Mouse (Mus musculus) cerebellum, adult (tissue): ENCODE measurements at regions not wholly inside any gene's neighbourhood (a gene's known extent, or its start where the extent isn't known, plus 50 kb on each side); places are given as distances from the start of the nearest gene placed in this dataset.
A peak's percentile ranks its signal among the peaks of the same experiment; 100 is the strongest.

Experiments used
- ATAC-seq: cut with Nextera tagmentation; 2 replicates; pipeline ENCODE4 v1.9.2; 2017; ENCODE audit warnings: mild to moderate bottlenecking, moderate library complexity, mixed read lengths; ENCODE audit not compliant: insufficient number of reproducible peaks, low FRiP score, low TSS enrichment

GRCm38 (mm10) chr16:70621750-70622149 is 308.0 kb downstream of the Gbe1 start:
- ATAC-seq = no peak

GRCm38 (mm10) chr16:70643630-70644264 is 330.0 kb downstream of the Gbe1 start:
- ATAC-seq = no peak

- no peak for ATAC-seq
These were observed 331.0 kb downstream of the Gbe1 start for GRCm38 (mm10) chr16:70644695-70645279.

GRCm38 (mm10) chr16:70654429-70655081 is 340.8 kb downstream of the Gbe1 start:
- ATAC-seq = no peak

- no peak for ATAC-seq
These were observed 376.1 kb downstream of the Gbe1 start for GRCm38 (mm10) chr16:70689826-70690225.

GRCm38 (mm10) chr16:70724722-70725284 is 411.1 kb downstream of the Gbe1 start:
- ATAC-seq = no peak

- ATAC-seq = no peak
These were observed 411.6 kb downstream of the Gbe1 start for GRCm38 (mm10) chr16:70725291-70725801.

GRCm38 (mm10) chr16:70733016-70733415 is 419.3 kb downstream of the Gbe1 start:
- ATAC-seq = no peak

- no peak for ATAC-seq
These were observed 426.3 kb downstream of the Gbe1 start for GRCm38 (mm10) chr16:70740046-70740445.

- no peak for ATAC-seq
These were observed 440.5 kb downstream of the Gbe1 start for GRCm38 (mm10) chr16:70754228-70754627.

- no peak for ATAC-seq
These were observed 484.3 kb downstream of the Gbe1 start for GRCm38 (mm10) chr16:70798061-70798460.

- ATAC-seq = no peak
These were observed 489.8 kb downstream of the Gbe1 start for GRCm38 (mm10) chr16:70803549-70803948.

GRCm38 (mm10) chr16:70825910-70826309 is 512.2 kb downstream of the Gbe1 start:
- ATAC-seq = peak; percentile 26; the same call in 1 of the 2 replicates

- ATAC-seq = no peak
These were observed 521.3 kb downstream of the Gbe1 start for GRCm38 (mm10) chr16:70835006-70835405.

- ATAC-seq = no peak
These were observed 524.4 kb downstream of the Gbe1 start for GRCm38 (mm10) chr16:70838139-70838538.

GRCm38 (mm10) chr16:70868241-70868640 is 554.5 kb downstream of the Gbe1 start:
- no peak for ATAC-seq

- no peak for ATAC-seq
These were observed 555.5 kb downstream of the Gbe1 start for GRCm38 (mm10) chr16:70869205-70869604.

- ATAC-seq = no peak
These were observed 560.3 kb downstream of the Gbe1 start for GRCm38 (mm10) chr16:70874080-70874479.

GRCm38 (mm10) chr16:70880678-70881077 is 566.9 kb downstream of the Gbe1 start:
- ATAC-seq = no peak

GRCm38 (mm10) chr16:70881098-70881850 is 567.5 kb downstream of the Gbe1 start:
- no peak for ATAC-seq
